Mouse (Mus musculus) stomach, embryonic 15.5 days (tissue): ENCODE measurements around the gene Tbxas1. TPM values are rescaled to one million over a fixed set of nuclear protein-coding genes. Genes with fewer than 3 reads are reported as not detected.
A peak's percentile ranks its signal among the peaks of the same experiment; 100 is the strongest.

Source experiments
- ATAC-seq: fragments of 200-750 bp; cut with Nextera tagmentation; 2 replicates; pipeline ENCODE4 v1.8.0; 2017; ENCODE audit warnings: low read depth, moderate number of reproducible peaks, moderate TSS enrichment; ENCODE audit not compliant: insufficient read depth, low FRiP score
- H3K27ac ChIP-seq: fragments of 300-500 bp; sonication (generic); 2 replicates; pipeline ENCODE4 v1.5.1; 2015; ENCODE audit warnings: mild to moderate bottlenecking, inconsistent platforms
- H3K27me3 ChIP-seq: fragments of 300-500 bp; sonication (generic); replicated peaks from 2 replicates; pipeline ENCODE4 v1.6.1; 2015; ENCODE audit warnings: inconsistent platforms
- H3K36me3 ChIP-seq: fragments of 300-500 bp; sonication (generic); 2 replicates; pipeline ENCODE4 v1.6.1; 2015; ENCODE audit warnings: inconsistent platforms
- H3K4me1 ChIP-seq: fragments of 300-500 bp; sonication (generic); 2 replicates; pipeline ENCODE4 v1.6.1; 2015; ENCODE audit warnings: inconsistent platforms
- H3K4me2 ChIP-seq: fragments of 300-500 bp; sonication (generic); 2 replicates; pipeline ENCODE4 v1.6.1; 2015; ENCODE audit warnings: mild to moderate bottlenecking, inconsistent platforms
- H3K4me3 ChIP-seq: fragments of 300-500 bp; sonication (generic); replicated peaks from 2 replicates; pipeline ENCODE4 v1.5.1; 2015; ENCODE audit warnings: inconsistent platforms
- H3K9ac ChIP-seq: fragments of 300-500 bp; sonication (generic); 2 replicates; pipeline ENCODE4 v1.6.1; 2015; ENCODE audit warnings: inconsistent platforms
- H3K9me3 ChIP-seq: fragments of 300-500 bp; sonication (generic); 2 replicates; pipeline ENCODE4 v1.6.1; 2016; ENCODE audit warnings: inconsistent platforms
- WGBS: fragments of 180-500 bp; shearing (Covaris S2); methylation state at CpG from one replicate; pipeline ENCODE4 v1.1.7; 2015; 5-methylcytosine and 5-hydroxymethylcytosine counted together
- polyA plus RNA-seq: library from polyadenylated mRNA; unstranded; fragments of >200 nt; fragmentation: Nextera tagmentation; extraction: Ambion mirVana; gene quantifications from 2 replicates; pipeline ENCODE4 v1.2.1, GENCODE M21; 2015

The Tbxas1 gene
- polyA plus RNA-seq, 1 experiment from 2014 or later, result 3.4 TPM

GRCm38 (mm10) chr6:38901152-38901551 lies 25.9 kb downstream of the Tbxas1 start:
- Histone ChIP-seq H3K4me3 (no peak overlapping the region), H3K9me3 (no peaks in the 10 kb centered on the region), H3K27me3 (no peaks in the 10 kb centered on the region), H3K4me2 (no peak overlapping the region), H3K9ac (no peak overlapping the region), H3K4me1 (no peaks in the 10 kb centered on the region), H3K27ac (no peak overlapping the region), H3K36me3 (no peaks in the 10 kb centered on the region)
- 78% methylated on average over 4 of the region's 4 CpGs for WGBS
- ATAC-seq, result no peak

- WGBS, result 44% methylated on average over 3 of the region's 3 CpGs
- H3K9ac ChIP-seq, result no peak overlapping the region
- H3K4me2 ChIP-seq, result no peak overlapping the region
- no peaks in the 10 kb centered on the region for H3K9me3 ChIP-seq
- no peaks in the 10 kb centered on the region for H3K27me3 ChIP-seq
- H3K27ac ChIP-seq, result no peak overlapping the region
- H3K4me3 ChIP-seq, result no peak overlapping the region
- ATAC-seq, result no peak
- H3K36me3 ChIP-seq, result no peaks in the 10 kb centered on the region
- H3K4me1 ChIP-seq, result no peaks in the 10 kb centered on the region
These were observed 26.4 kb downstream of the Tbxas1 start for GRCm38 (mm10) chr6:38901636-38902035.

- Histone ChIP-seq H3K36me3 (no peaks in the 10 kb centered on the region), H3K9ac (no peak overlapping the region), H3K27me3 (no peaks in the 10 kb centered on the region), H3K9me3 (no peaks in the 10 kb centered on the region), H3K4me2 (no peak overlapping the region), H3K27ac (0 out of 2 replicates have a peak overlapping the region, but pooled peaks have one; percentile 6), H3K4me3 (no peak overlapping the region), H3K4me1 (no peaks in the 10 kb centered on the region)
- WGBS, result 82% methylated on average over 10 of the region's 10 CpGs
- ATAC-seq, result no peak
These were observed 27.7 kb downstream of the Tbxas1 start for GRCm38 (mm10) chr6:38902820-38903439.

- H3K4me3 ChIP-seq, result no peak overlapping the region
- H3K4me2 ChIP-seq, result no peak overlapping the region
- WGBS, result 83% methylated on average over 6 of the region's 6 CpGs
- H3K9ac ChIP-seq, result no peak overlapping the region
- no peaks in the 10 kb centered on the region for H3K9me3 ChIP-seq
- no peak for ATAC-seq
- H3K27me3 ChIP-seq, result no peaks in the 10 kb centered on the region
- H3K36me3 ChIP-seq, result no peaks in the 10 kb centered on the region
- no peak overlapping the region for H3K27ac ChIP-seq
- 0 out of 2 replicates have a peak, but pooled peaks cover 3% of the 10 kb centered on the region for H3K4me1 ChIP-seq
These were observed 30.8 kb downstream of the Tbxas1 start for GRCm38 (mm10) chr6:38906005-38906404.

GRCm38 (mm10) chr6:38908401-38908800 lies 33.2 kb downstream of the Tbxas1 start:
- Histone ChIP-seq H3K27ac (no peak overlapping the region), H3K4me3 (no peak overlapping the region), H3K4me1 (peaks cover 10% of the 10 kb centered on the region; the same call in 1 of the 2 replicates), H3K4me2 (no peak overlapping the region), H3K36me3 (no peaks in the 10 kb centered on the region), H3K9ac (no peak overlapping the region), H3K9me3 (no peaks in the 10 kb centered on the region), H3K27me3 (no peaks in the 10 kb centered on the region)
- whole genome bisulfite sequencing, result 88% methylated on average over 6 of the region's 6 CpGs
- ATAC-seq, result no peak

GRCm38 (mm10) chr6:38910828-38911559 lies 35.8 kb downstream of the Tbxas1 start:
- no peaks in the 10 kb centered on the region for H3K36me3 ChIP-seq
- no peak overlapping the region for H3K4me2 ChIP-seq
- no peak overlapping the region for H3K9ac ChIP-seq
- no peaks in the 10 kb centered on the region for H3K9me3 ChIP-seq
- H3K27ac ChIP-seq, result peak overlapping the region; percentile 40; the same call in 1 of the 2 replicates
- peaks cover 17% of the 10 kb centered on the region; the same call in 1 of the 2 replicates for H3K4me1 ChIP-seq
- H3K4me3 ChIP-seq, result no peak overlapping the region
- 43% methylated on average over 3 of the region's 3 CpGs for WGBS
- no peaks in the 10 kb centered on the region for H3K27me3 ChIP-seq
- peak; percentile 94 for ATAC-seq

GRCm38 (mm10) chr6:38912121-38912660 lies 37.0 kb downstream of the Tbxas1 start:
- Histone ChIP-seq H3K9ac (no peak overlapping the region), H3K36me3 (no peaks in the 10 kb centered on the region), H3K4me2 (no peak overlapping the region), H3K27ac (no peak overlapping the region), H3K4me3 (no peak overlapping the region), H3K4me1 (peaks cover 21% of the 10 kb centered on the region; the same call in 1 of the 2 replicates), H3K9me3 (no peaks in the 10 kb centered on the region), H3K27me3 (no peaks in the 10 kb centered on the region)
- no peak for ATAC-seq

GRCm38 (mm10) chr6:38912845-38913244 lies 37.6 kb downstream of the Tbxas1 start:
- 74% methylated on average over 9 of the region's 9 CpGs for WGBS
- Histone ChIP-seq H3K36me3 (no peaks in the 10 kb centered on the region), H3K27me3 (no peaks in the 10 kb centered on the region), H3K27ac (no peak overlapping the region), H3K4me1 (peaks cover 24% of the 10 kb centered on the region; the same call in 1 of the 2 replicates), H3K9me3 (no peaks in the 10 kb centered on the region), H3K9ac (no peak overlapping the region), H3K4me3 (no peak overlapping the region), H3K4me2 (no peak overlapping the region)
- ATAC-seq, result no peak

- 74% methylated on average over 13 of the region's 13 CpGs for WGBS
- no peaks in the 10 kb centered on the region for H3K9me3 ChIP-seq
- no peak overlapping the region for H3K4me2 ChIP-seq
- H3K4me1 ChIP-seq, result peaks cover 26% of the 10 kb centered on the region; the same call in 1 of the 2 replicates
- H3K27me3 ChIP-seq, result no peaks in the 10 kb centered on the region
- no peak overlapping the region for H3K27ac ChIP-seq
- H3K36me3 ChIP-seq, result no peaks in the 10 kb centered on the region
- H3K4me3 ChIP-seq, result no peak overlapping the region
- no peak overlapping the region for H3K9ac ChIP-seq
- ATAC-seq, result no peak
These were observed 38.3 kb downstream of the Tbxas1 start for GRCm38 (mm10) chr6:38913386-38914042.

GRCm38 (mm10) chr6:38914181-38914580 lies 39.0 kb downstream of the Tbxas1 start:
- Histone ChIP-seq H3K4me1 (peaks cover 27% of the 10 kb centered on the region; the same call in 1 of the 2 replicates), H3K36me3 (no peaks in the 10 kb centered on the region), H3K9ac (no peak overlapping the region), H3K4me2 (no peak overlapping the region), H3K27ac (no peak overlapping the region), H3K4me3 (no peak overlapping the region), H3K9me3 (no peaks in the 10 kb centered on the region), H3K27me3 (no peaks in the 10 kb centered on the region)
- ATAC-seq, result no peak
- WGBS, result 72% methylated on average over 10 of the region's 10 CpGs

GRCm38 (mm10) chr6:38915776-38916175 lies 40.6 kb downstream of the Tbxas1 start:
- H3K9me3 ChIP-seq, result no peaks in the 10 kb centered on the region
- 52% methylated on average over 5 of the region's 5 CpGs for WGBS
- no peak overlapping the region for H3K27ac ChIP-seq
- H3K4me2 ChIP-seq, result no peak overlapping the region
- peaks cover 35% of the 10 kb centered on the region; the same call in 1 of the 2 replicates for H3K4me1 ChIP-seq
- no peaks in the 10 kb centered on the region for H3K36me3 ChIP-seq
- no peak for ATAC-seq
- no peak overlapping the region for H3K4me3 ChIP-seq
- no peaks in the 10 kb centered on the region for H3K27me3 ChIP-seq
- H3K9ac ChIP-seq, result no peak overlapping the region

GRCm38 (mm10) chr6:38916571-38916970 lies 41.4 kb downstream of the Tbxas1 start:
- Histone ChIP-seq H3K27me3 (no peaks in the 10 kb centered on the region), H3K4me1 (peaks cover 36% of the 10 kb centered on the region), H3K4me2 (no peak overlapping the region), H3K36me3 (no peaks in the 10 kb centered on the region), H3K9ac (no peak overlapping the region), H3K4me3 (no peak overlapping the region), H3K9me3 (no peaks in the 10 kb centered on the region), H3K27ac (no peak overlapping the region)
- WGBS, result 61% methylated on average over 4 of the region's 4 CpGs
- ATAC-seq, result no peak
